Mouse (Mus musculus): ENCODE data around the gene Cradd. TPM values are rescaled to one million over a fixed set of nuclear protein-coding genes. Genes with fewer than 3 reads are reported as not detected.

The Cradd gene
- polyA plus RNA-seq, 1 experiment from 2014 or later, result 11.6 TPM

DNA sequence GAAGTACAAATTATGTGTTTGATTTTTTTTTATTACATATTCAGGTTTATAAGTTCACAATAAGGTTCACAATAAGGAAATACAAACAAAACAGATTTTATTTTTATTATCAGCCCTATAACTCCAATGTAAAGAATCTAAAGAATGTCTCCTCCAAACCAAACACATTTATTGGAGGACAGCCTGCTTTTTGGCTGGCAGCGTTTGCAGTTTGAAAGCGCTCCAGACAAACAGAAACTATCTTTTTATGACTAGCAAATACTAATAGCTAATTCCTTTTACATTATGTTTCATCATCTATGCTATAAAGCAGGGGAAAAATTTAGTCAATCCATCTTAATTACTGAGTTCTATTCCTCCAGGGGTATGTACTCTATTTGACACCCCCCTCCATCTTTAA lies 77.2 kb downstream of the Cradd start:
- DNase-seq (ENCODE audit: low spot score), result no peak
- H3K4me3 ChIP-seq (replicated peaks; ENCODE audit: low read length), result no peak overlapping the region
- peaks cover 8% of the 10 kb centered on the region; the same call in 1 of the 2 replicates for H3K4me1 ChIP-seq (replicated peaks; ENCODE audit: control insufficient read depth, insufficient read depth, low read length)
- no peak for ATAC-seq (ENCODE audit: low FRiP score)
- H3K27ac ChIP-seq, result no peak overlapping the region
- no peaks in the 10 kb centered on the region for H3K9me3 ChIP-seq (ENCODE audit: control insufficient read depth, low read length)
- 91% methylated on average over 2 of the region's 2 CpGs for WGBS
- no peak overlapping the region for H3K4me2 ChIP-seq (replicated peaks)
- H3K9ac ChIP-seq, result no peak overlapping the region
- no peaks in the 10 kb centered on the region for H3K27me3 ChIP-seq (ENCODE audit: control insufficient read depth, insufficient read depth, low read length)
- no peaks in the 10 kb centered on the region for H3K36me3 ChIP-seq (replicated peaks; ENCODE audit: control insufficient read depth, insufficient read depth)

DNA sequence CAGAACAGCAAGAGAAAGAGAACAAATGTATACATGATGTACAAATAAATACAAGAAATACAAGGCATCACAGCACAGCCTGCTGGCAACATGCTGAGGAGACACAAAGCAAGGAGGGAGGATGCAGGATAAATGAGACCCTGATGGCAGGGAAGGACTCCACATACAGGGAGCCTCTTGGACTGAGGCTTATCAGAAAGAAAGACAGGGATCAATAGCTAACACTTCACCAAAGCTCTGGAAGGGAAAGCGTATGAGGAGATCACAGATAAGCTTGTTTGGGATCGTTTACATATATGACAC lies 78.3 kb downstream of the Cradd start:
- no peak for DNase-seq (ENCODE audit: low spot score)
- no peak overlapping the region for H3K27ac ChIP-seq
- ATAC-seq (ENCODE audit: low FRiP score), result 0 out of 2 replicates have a peak, but pooled peaks have one; percentile 14

DNA sequence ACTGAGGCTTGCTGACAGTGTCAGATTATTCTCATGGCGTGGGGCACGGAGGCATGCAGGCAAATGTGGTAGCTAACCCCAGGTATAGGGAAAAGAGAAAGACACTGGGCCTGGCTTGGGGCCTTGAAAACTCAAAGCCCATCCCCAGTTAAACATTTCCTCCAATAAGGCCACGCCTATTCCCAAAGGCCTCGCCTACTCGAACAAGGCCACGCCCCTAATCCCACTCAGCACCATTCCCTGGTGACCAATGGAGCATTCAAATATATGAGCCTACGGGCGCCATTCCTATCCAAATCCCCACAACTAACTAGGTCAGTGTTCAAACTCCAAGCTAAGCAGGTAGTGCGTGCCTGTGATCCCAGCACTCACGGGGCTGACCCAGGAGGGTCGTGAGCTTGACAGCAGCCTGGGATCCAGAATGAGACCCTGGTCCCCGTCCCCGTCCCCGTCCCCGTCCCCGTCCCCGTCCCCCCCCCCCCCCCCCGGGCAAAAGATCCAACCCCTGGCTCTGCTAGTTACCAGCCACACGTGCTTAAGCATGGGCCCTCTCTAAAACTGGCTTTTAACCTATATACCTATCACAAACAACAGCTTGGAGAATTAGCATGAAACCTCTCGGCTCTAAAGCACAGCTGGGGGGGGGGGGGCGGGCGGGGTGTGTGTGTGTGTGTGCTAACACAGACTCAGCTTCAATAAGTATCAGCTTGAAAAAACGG lies 78.8 kb downstream of the Cradd start:
- Histone ChIP-seq H3K27ac (no peak overlapping the region), H3K4me1 (replicated peaks; ENCODE audit: control insufficient read depth, insufficient read depth, low read length) (peaks cover 8% of the 10 kb centered on the region; the same call in 1 of the 2 replicates), H3K4me3 (replicated peaks; ENCODE audit: low read length) (no peak overlapping the region), H3K36me3 (replicated peaks; ENCODE audit: control insufficient read depth, insufficient read depth) (no peaks in the 10 kb centered on the region), H3K4me2 (replicated peaks) (no peak overlapping the region), H3K27me3 (ENCODE audit: control insufficient read depth, insufficient read depth, low read length) (no peaks in the 10 kb centered on the region), H3K9me3 (ENCODE audit: control insufficient read depth, low read length) (no peaks in the 10 kb centered on the region), H3K9ac (no peak overlapping the region)
- 0 out of 2 replicates have a peak, but pooled peaks have one; percentile 31 for ATAC-seq (ENCODE audit: low FRiP score)
- 40% methylated on average over 22 of the region's 23 CpGs for WGBS
- no peak for DNase-seq (ENCODE audit: low spot score)

More for the DNA sequence above, 78.3 kb downstream of the Cradd start:
- no peak overlapping the region for H3K9ac ChIP-seq
- peaks cover 8% of the 10 kb centered on the region; the same call in 1 of the 2 replicates for H3K4me1 ChIP-seq (replicated peaks; ENCODE audit: control insufficient read depth, insufficient read depth, low read length)
- no peak overlapping the region for H3K4me2 ChIP-seq (replicated peaks)
- no peaks in the 10 kb centered on the region for H3K27me3 ChIP-seq (ENCODE audit: control insufficient read depth, insufficient read depth, low read length)
- H3K4me3 ChIP-seq (replicated peaks; ENCODE audit: low read length), result no peak overlapping the region
- WGBS, result 79% methylated on average over 2 of the region's 2 CpGs
- no peaks in the 10 kb centered on the region for H3K9me3 ChIP-seq (ENCODE audit: control insufficient read depth, low read length)
- H3K36me3 ChIP-seq (replicated peaks; ENCODE audit: control insufficient read depth, insufficient read depth), result no peaks in the 10 kb centered on the region

DNA sequence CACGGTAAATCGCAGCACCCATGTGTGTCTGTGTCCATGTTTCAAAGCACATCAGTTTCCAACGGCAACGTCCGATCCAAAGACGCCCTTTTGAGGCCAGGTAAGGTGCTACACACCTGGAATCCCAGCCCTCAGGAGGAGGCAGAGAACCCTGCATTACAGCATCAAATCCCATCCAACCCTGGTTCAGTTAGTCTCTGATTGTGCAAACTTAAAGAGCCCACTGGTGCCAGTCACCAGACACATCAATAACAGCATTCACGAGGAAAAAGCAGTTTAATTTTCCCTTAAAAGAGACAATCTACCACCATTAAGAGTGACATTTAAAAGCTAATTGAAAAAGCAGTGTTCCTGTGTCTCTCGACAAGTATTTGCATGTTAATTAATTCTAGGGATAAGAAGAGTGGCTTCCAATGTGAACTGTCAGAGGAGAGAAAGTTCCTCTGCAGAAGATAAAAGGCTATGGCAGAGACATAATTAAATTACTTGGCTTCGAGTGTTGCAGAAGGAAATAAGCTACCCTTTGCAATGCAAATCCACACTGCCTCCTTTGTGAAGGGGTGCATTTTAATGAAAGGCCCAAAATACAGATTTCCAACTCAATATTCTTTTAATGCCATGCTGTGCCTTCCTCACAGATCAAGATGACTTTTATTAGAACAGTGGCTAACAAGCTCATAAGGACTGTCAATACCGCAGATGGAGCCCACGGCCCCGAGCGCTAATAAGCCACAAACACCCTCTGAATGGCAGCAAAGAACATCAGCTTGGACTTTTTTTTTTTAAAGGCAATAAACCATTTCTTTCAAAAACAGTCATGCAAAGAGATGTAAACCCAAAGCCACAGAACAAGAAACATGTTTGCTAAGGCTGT lies 84.5 kb downstream of the Cradd start:
- H3K27ac ChIP-seq, result peak overlapping the region; percentile 80
- peaks cover 13% of the 10 kb centered on the region; the same call in 1 of the 2 replicates for H3K4me1 ChIP-seq (replicated peaks; ENCODE audit: control insufficient read depth, insufficient read depth, low read length)
- DNase-seq (ENCODE audit: low spot score) (peak; percentile 55), ATAC-seq (ENCODE audit: low FRiP score) (peak; percentile 80)
- 21% methylated on average over 13 of the region's 13 CpGs for WGBS
- H3K9me3 ChIP-seq (ENCODE audit: control insufficient read depth, low read length), result no peaks in the 10 kb centered on the region
- no peak overlapping the region for H3K4me3 ChIP-seq (replicated peaks; ENCODE audit: low read length)
- 0 out of 2 replicates have a peak, but pooled peaks cover 7% of the 10 kb centered on the region for H3K27me3 ChIP-seq (ENCODE audit: control insufficient read depth, insufficient read depth, low read length)
- no peak overlapping the region for H3K9ac ChIP-seq
- no peaks in the 10 kb centered on the region for H3K36me3 ChIP-seq (replicated peaks; ENCODE audit: control insufficient read depth, insufficient read depth)
- H3K4me2 ChIP-seq (replicated peaks), result no peak overlapping the region

DNA sequence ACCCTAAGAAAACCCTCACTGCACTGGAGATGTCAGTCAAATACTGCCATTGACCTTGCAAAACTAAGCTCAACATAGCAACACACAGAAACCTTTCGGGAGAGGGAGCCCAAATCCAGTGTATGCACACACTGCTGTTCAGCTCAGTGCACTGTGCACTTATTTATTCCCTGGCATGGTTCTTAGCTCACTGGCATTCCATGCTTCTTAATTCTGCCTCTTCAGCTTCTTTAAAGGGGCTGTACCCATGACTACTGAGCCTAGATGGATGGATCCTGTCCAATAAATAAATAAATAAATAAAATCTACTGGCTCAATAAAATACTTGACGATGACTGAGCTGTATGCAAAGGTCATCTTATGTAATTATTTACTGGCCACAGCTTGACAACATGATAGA lies 85.3 kb downstream of the Cradd start:
- WGBS, result 48% methylated on average over 2 of the region's 2 CpGs
- Histone ChIP-seq H3K27ac (peak overlapping the region; percentile 80; the same call in 1 of the 2 replicates), H3K36me3 (replicated peaks; ENCODE audit: control insufficient read depth, insufficient read depth) (no peaks in the 10 kb centered on the region), H3K9me3 (ENCODE audit: control insufficient read depth, low read length) (no peaks in the 10 kb centered on the region), H3K4me2 (replicated peaks) (no peak overlapping the region), H3K27me3 (ENCODE audit: control insufficient read depth, insufficient read depth, low read length) (0 out of 2 replicates have a peak, but pooled peaks cover 7% of the 10 kb centered on the region), H3K4me3 (replicated peaks; ENCODE audit: low read length) (no peak overlapping the region), H3K9ac (no peak overlapping the region), H3K4me1 (replicated peaks; ENCODE audit: control insufficient read depth, insufficient read depth, low read length) (peaks cover 13% of the 10 kb centered on the region; the same call in 1 of the 2 replicates)
- ATAC-seq (ENCODE audit: low FRiP score) (peak; percentile 57; the same call in 1 of the 2 replicates), DNase-seq (ENCODE audit: low spot score) (no peak)

DNA sequence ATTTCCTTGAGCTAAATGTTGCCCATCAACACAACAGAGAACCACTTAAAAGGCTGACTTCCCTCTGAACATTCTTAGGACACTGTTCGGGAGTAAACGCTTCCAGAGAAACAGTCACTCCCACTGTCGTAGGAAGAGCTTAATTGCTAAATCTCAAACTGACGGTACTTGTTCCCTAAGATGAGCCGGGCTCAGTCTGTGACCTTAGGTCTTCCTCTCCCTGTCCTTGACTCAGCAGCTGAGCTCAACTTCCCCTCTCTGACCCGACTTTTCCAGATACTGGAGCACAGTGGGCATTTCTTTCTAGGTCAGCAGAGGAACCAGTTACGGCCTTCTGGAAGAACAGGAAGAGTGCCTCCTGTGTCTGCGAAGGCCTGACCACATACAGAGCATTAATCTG lies 87.7 kb downstream of the Cradd start:
- Histone ChIP-seq H3K4me2 (replicated peaks) (no peak overlapping the region), H3K27me3 (ENCODE audit: control insufficient read depth, insufficient read depth, low read length) (0 out of 2 replicates have a peak, but pooled peaks cover 7% of the 10 kb centered on the region), H3K36me3 (replicated peaks; ENCODE audit: control insufficient read depth, insufficient read depth) (no peaks in the 10 kb centered on the region), H3K4me3 (replicated peaks; ENCODE audit: low read length) (no peak overlapping the region), H3K9me3 (ENCODE audit: control insufficient read depth, low read length) (no peaks in the 10 kb centered on the region), H3K27ac (no peak overlapping the region), H3K9ac (no peak overlapping the region), H3K4me1 (replicated peaks; ENCODE audit: control insufficient read depth, insufficient read depth, low read length) (peaks cover 20% of the 10 kb centered on the region; the same call in 1 of the 2 replicates)
- DNase-seq (ENCODE audit: low spot score) (no peak), ATAC-seq (ENCODE audit: low FRiP score) (no peak)
- 59% methylated on average over 8 of the region's 8 CpGs for WGBS

DNA sequence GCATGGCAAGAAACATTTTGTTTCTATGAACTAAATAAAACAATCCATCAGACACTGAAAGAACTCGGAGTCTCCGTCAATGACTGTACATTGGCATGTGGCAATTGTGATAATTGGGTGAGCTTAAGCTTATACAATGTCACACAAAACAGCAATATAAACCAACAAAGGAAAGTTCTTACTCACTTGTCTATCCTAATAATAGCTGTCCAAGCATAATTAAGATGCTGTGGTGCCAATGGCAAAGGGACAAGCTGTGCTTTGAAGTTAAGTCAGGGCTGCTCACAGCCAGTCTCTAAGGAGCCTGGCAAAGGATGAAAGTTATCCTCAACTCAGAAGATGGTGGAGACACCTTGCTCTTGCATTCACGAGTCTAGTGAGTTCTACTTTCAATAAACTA lies 89.3 kb downstream of the Cradd start:
- Histone ChIP-seq H3K27ac (no peak overlapping the region), H3K4me2 (replicated peaks) (no peak overlapping the region), H3K4me3 (replicated peaks; ENCODE audit: low read length) (no peak overlapping the region), H3K27me3 (ENCODE audit: control insufficient read depth, insufficient read depth, low read length) (0 out of 2 replicates have a peak, but pooled peaks cover 7% of the 10 kb centered on the region), H3K4me1 (replicated peaks; ENCODE audit: control insufficient read depth, insufficient read depth, low read length) (peaks cover 18% of the 10 kb centered on the region; the same call in 1 of the 2 replicates), H3K9ac (no peak overlapping the region), H3K9me3 (ENCODE audit: control insufficient read depth, low read length) (no peaks in the 10 kb centered on the region), H3K36me3 (replicated peaks; ENCODE audit: control insufficient read depth, insufficient read depth) (no peaks in the 10 kb centered on the region)
- no peak for ATAC-seq (ENCODE audit: low FRiP score)
- 51% methylated on average over 3 of the region's 3 CpGs for WGBS
- DNase-seq (ENCODE audit: low spot score), result no peak

DNA sequence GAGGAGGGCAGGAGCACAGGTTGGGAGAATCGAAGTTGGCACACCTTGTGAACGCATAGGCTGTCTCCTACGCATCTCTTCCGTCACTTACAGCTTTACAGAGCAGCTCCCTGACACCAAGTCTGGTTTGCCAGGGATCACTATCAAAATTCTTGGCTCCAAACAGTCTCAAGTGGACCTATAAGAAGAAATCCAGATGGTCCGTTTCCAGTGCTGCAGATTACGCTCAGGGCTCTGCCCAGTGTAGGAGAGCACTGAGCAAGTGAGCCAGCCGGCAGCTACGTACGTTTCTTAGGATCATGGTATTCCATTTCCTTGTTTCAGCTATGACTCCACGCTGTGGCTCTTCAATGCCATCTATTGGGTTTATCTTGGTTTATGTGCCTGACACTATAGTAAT lies 90.9 kb downstream of the Cradd start:
- 0 out of 2 replicates have a peak, but pooled peaks cover 6% of the 10 kb centered on the region for H3K4me1 ChIP-seq (replicated peaks; ENCODE audit: control insufficient read depth, insufficient read depth, low read length)
- no peak overlapping the region for H3K27ac ChIP-seq
- H3K9ac ChIP-seq, result no peak overlapping the region
- no peak overlapping the region for H3K4me2 ChIP-seq (replicated peaks)
- H3K4me3 ChIP-seq (replicated peaks; ENCODE audit: low read length), result no peak overlapping the region
- 0 out of 2 replicates have a peak, but pooled peaks cover 7% of the 10 kb centered on the region for H3K27me3 ChIP-seq (ENCODE audit: control insufficient read depth, insufficient read depth, low read length)
- 93% methylated on average over 10 of the region's 10 CpGs for WGBS
- H3K9me3 ChIP-seq (ENCODE audit: control insufficient read depth, low read length), result no peaks in the 10 kb centered on the region
- DNase-seq (ENCODE audit: low spot score), result no peak
- H3K36me3 ChIP-seq (replicated peaks; ENCODE audit: control insufficient read depth, insufficient read depth), result no peaks in the 10 kb centered on the region
- ATAC-seq (ENCODE audit: low FRiP score), result no peak

DNA sequence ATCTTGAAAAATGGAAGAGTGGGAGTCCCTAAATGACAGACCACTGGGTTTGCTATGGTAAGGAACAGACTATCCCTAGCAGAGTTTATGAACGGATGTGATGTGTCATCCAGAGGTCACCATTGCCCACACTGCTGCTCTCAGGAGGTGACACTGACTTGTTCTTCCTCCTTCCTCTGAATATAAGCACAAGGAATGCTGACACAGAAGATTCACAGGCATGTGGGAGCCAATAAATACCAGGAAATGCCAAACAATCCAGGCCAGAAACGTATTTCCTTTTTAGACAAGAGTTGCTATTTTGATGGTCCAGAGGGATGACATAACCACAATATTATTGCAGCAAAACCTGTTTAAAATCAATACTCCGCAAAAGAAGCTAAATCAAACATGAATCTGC lies 91.4 kb downstream of the Cradd start:
- H3K4me1 ChIP-seq (replicated peaks; ENCODE audit: control insufficient read depth, insufficient read depth, low read length), result 0 out of 2 replicates have a peak, but pooled peaks cover 6% of the 10 kb centered on the region
- H3K9ac ChIP-seq, result no peak overlapping the region
- H3K4me3 ChIP-seq (replicated peaks; ENCODE audit: low read length), result no peak overlapping the region
- DNase-seq (ENCODE audit: low spot score), result no peak
- 68% methylated on average over 3 of the region's 3 CpGs for WGBS
- no peaks in the 10 kb centered on the region for H3K9me3 ChIP-seq (ENCODE audit: control insufficient read depth, low read length)
- H3K27me3 ChIP-seq (ENCODE audit: control insufficient read depth, insufficient read depth, low read length), result 0 out of 2 replicates have a peak, but pooled peaks cover 7% of the 10 kb centered on the region
- no peak overlapping the region for H3K4me2 ChIP-seq (replicated peaks)
- no peaks in the 10 kb centered on the region for H3K36me3 ChIP-seq (replicated peaks; ENCODE audit: control insufficient read depth, insufficient read depth)
- ATAC-seq (ENCODE audit: low FRiP score), result no peak
- no peak overlapping the region for H3K27ac ChIP-seq

Measured in hindbrain, embryonic 14.5 days (tissue).